Mouse (Mus musculus) lung, postnatal 0 days (tissue): ENCODE measurements around the gene Dnajb11.

Source experiments
- CTCF ChIP-seq: IDR thresholded peaks from 2 replicates; pipeline ENCODE4 v1.5.1; 2016; ENCODE audit warnings: antibody characterized with exemption, mild to moderate bottlenecking
- EP300 ChIP-seq: IDR thresholded peaks from 2 replicates; pipeline ENCODE4 v1.6.1; 2016; ENCODE audit warnings: antibody characterized with exemption, mild to moderate bottlenecking, control low read depth

GRCm38 (mm10) chr16:22885356-22885755 is 27.7 kb downstream of the Dnajb11 start:
- TF ChIP-seq CTCF (no peak), EP300 (no peak)
